Mouse (Mus musculus): ENCODE results near the gene Slc35f4. TPM values are rescaled to one million over a fixed set of nuclear protein-coding genes. Genes with fewer than 3 reads are reported as not detected.

Slc35f4 gene
- not detected for polyA plus RNA-seq (2017; shearing (Covaris generic))

DNA sequence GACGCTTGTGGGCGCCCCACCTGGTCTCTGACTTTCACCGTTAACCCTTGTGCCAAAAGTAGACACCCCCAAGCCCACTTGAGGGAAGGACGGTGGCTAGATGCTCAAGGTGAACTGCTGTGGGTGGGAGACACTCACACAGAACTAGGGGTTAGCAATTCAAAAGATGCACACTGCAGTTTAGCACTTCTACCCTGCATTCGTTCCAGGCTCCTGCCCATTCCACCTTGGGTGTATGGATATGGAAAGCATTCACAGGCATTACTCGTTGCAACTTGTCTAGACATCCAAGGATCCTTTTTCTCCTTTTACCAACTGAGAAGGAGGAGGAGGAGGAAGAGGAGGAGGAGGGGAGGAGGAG, at the start of gene Slc35f4:
Gene Slc35f4, minus strand, starts transcription at position 116 of the 361 bp plus-strand sequence.

Data from inflammation-experienced regulatory T-cells, adult 16 weeks (primary cell).